Mouse (Mus musculus) bone marrow, adult 2 months (tissue): ENCODE measurements around the gene Rpl36a. TPM values are rescaled to one million over a fixed set of nuclear protein-coding genes. Genes with fewer than 3 reads are reported as not detected.

Source experiments
- H3K27ac ChIP-seq: fragments of 200-500 bp; 2 replicates; pipeline ENCODE4 v1.5.1; 2012; ENCODE audit warnings: low read depth, mild to moderate bottlenecking, control low read depth, inconsistent platforms, low read length; ENCODE audit not compliant: control insufficient read depth, poor library complexity, insufficient read depth
- H3K4me1 ChIP-seq: fragments of 200-500 bp; 2 replicates; pipeline ENCODE4 v1.6.1; 2011; ENCODE audit warnings: low read length; ENCODE audit not compliant: control insufficient read depth, insufficient read depth
- H3K4me3 ChIP-seq: fragments of 200-500 bp; replicated peaks from 2 replicates; pipeline ENCODE3; 2011; ENCODE audit warnings: mild to moderate bottlenecking, low read depth, low read length, control low read depth; ENCODE audit not compliant: control insufficient read depth
- CTCF ChIP-seq: fragments of 200-500 bp; IDR thresholded peaks from 2 replicates; pipeline ENCODE4 v1.5.1; 2011; ENCODE audit warnings: low read length, control low read depth; ENCODE audit not compliant: control insufficient read depth, insufficient read depth
- POLR2A ChIP-seq: fragments of 200-500 bp; IDR thresholded peaks from 2 replicates; pipeline ENCODE4 v1.6.1; 2011; ENCODE audit warnings: low read depth, mild to moderate bottlenecking, control low read depth, low read length, borderline replicate concordance; ENCODE audit not compliant: control insufficient read depth
- WGBS: fragments of 180-500 bp; shearing (Covaris S2); methylation state at CpG from one replicate; pipeline ENCODE4 v1.1.7; 2018; 5-methylcytosine and 5-hydroxymethylcytosine counted together
- polyA plus RNA-seq: library from polyadenylated mRNA; stranded (reverse); fragments of >200 nt; gene quantifications from 2 replicates; pipeline ENCODE4 v1.2.4, GENCODE M21; 2011; ENCODE audit warnings: low replicate concordance; ENCODE audit not compliant: missing spikeins, insufficient read depth, insufficient read length

Rpl36a gene
- polyA plus RNA-seq, 1 experiment = 606 TPM

DNA sequence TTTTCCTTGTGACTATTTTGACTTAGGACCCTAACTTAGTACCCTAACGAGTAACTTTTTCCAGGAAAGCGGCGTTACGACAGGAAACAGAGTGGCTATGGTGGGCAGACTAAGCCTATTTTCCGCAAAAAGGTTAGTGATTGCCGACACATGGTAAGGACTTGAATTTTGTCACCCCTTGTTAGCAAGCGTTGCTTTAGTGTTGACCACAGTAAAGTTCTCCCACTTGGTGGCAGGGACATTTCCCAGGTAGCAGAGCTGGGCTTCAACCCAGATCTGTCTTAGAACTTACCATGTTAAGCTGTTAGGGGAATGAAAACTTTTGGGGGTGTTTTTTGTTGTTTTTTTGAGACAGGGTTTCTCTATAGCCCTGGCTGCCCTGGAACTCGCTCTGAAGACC, 993 bp downstream of the Rpl36a start:
- Histone ChIP-seq H3K4me3 (peak overlapping the region; percentile 83), H3K27ac (no peak overlapping the region), H3K4me1 (no peaks in the 10 kb centered on the region)
- WGBS = 26% methylated on average over 8 of the region's 8 CpGs
- TF ChIP-seq POLR2A (no peak), CTCF (no peak)

DNA sequence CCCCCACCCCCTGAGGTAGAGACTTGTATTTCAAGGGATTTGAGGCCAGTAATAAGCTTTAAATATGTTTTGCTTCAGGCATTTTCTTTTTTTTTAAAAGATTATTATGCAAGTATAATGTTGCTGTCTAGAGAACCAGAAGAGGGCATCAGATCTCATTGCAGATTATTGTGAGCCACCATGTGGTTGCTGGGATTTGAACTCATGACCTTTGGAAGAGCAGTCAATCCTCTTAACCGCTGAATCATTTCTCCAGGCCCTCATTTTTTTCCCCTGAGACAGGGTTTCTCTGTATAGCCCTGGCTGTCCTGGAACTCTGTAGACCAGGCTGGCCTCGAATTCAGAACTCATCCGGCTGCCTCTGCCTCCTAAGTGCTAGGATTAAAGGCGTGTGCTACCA, 2.8 kb downstream of the Rpl36a start:
- 83% methylated on average over 4 of the region's 4 CpGs for WGBS
- TF ChIP-seq POLR2A (no peak), CTCF (no peak)
- no peaks in the 10 kb centered on the region for H3K4me1 ChIP-seq
- no peak overlapping the region for H3K4me3 ChIP-seq
- H3K27ac ChIP-seq = no peak overlapping the region

DNA sequence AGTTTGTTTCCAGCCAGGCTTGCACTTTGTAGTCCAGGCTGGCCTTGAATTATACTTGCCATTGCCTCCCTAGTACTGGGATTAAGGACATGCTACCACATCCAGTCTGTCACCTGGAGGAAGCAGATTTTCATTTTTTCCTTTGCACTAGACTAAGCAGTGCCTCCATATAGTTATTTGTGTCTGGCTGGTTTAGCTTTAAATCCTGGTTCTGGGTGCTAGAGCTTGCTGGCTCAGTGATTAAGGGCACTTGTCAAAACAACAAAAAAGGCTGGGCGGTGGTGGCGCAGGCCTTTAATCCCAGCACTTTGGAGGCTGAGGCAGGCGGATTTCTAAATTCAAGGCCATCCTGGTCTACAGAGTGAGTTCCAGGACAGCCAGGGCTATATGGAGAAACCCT, 3.5 kb downstream of the Rpl36a start:
- Histone ChIP-seq H3K4me3 (no peak overlapping the region), H3K4me1 (no peaks in the 10 kb centered on the region), H3K27ac (no peak overlapping the region)
- TF ChIP-seq POLR2A (no peak), CTCF (no peak)
- WGBS = 85% methylated on average over 3 of the region's 3 CpGs

DNA sequence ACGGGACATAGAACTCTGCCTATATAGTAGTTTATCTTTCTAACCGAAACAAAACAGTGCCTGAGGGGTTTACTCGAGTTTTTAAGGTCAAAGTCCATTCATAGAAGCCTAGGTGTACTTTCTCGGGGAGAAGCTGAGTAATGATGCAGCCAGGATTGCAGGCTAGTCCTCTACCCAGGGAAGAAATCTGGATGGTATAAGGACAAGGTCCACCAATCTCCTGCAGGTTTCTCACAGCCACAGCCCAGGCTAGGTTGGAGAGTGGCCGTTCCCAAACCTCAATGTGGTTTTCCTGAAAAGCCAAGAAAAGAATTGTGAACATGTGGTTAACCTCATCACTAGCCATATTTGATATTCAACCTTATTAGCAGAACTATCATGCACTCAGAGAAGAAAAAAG, 4.4 kb downstream of the Rpl36a start:
- 22% methylated on average over 5 of the region's 5 CpGs for WGBS
- TF ChIP-seq CTCF (no peak), POLR2A (no peak)
- Histone ChIP-seq H3K27ac (no peak overlapping the region), H3K4me1 (no peaks in the 10 kb centered on the region), H3K4me3 (no peak overlapping the region)

DNA sequence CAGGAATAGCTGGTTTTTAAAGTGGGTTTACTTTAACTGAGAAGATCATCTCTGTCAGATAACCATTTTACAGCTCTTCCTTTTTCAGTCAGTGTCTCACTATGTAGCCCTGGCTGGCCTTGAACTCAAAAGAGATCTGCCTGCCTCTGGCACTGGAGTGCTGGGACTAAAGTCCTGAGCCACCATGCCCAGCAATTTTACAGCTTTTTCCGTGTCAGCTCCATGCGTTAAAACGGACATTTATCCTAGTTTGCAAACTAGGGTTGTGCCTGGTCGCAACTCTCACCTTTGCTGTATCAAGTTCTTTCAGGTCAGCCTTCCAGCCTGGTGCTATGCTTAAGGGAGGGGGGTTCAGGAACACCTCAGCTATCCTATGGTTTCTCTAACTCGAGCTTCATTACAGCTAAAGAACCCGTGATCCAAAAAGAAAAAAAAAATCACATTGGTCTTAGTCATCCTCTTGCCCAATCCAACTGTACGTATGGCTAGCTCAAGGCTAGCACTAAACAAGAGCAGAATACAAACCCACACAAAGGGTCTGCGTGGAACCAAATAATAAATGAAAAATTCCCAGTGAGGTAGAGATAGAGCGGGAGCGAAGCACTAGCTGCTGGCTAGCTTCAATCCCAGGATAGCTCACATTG, 14.6 kb downstream of the Rpl36a start:
- Histone ChIP-seq H3K4me3 (peak overlapping the region; percentile 86), H3K27ac (peak overlapping the region; percentile 78)

DNA sequence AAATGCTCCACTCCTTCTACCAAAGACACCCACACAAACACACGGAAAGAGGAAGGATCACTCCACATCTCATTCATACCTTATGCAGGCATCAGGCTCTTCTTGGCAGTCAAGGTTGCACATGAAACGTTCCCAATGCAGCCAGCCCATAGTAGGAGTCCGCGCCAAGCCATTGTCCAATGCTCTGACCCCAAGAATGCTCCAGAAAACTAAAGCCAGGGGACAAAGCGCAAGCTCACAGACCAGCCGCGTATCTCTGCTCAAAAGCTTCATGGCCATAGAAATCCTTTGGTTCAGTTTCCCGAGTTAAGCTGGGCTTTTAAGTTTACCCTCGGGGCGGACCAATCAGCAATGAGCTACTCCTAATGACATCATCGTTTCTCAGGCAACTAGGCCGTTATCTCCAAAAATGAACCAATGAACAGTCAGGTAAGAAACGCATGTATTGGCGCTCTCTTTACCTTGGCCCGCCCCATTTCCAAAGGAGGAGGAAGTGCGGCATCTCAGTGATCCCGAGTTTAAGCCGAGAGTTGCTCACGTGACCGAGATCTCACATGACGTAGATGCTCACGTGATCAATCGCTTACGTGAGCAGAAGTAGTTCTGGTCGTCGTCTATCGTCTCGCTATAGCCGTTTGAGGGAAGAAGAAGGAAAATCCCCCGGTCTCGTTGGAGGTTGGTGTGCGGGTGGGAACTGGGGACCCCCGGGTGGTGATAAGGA, 15.4 kb downstream of the Rpl36a start, which contains the start of the genes Gla and Hnrnph2:
TSS of gene Gla (minus strand) at position 467 of the 721 bp plus-strand sequence.
TSS of gene Hnrnph2 (plus strand) at position 521 of the 721 bp plus-strand sequence.
- no peaks in the 10 kb centered on the region; the same call in 1 of the 2 replicates for H3K4me1 ChIP-seq
- H3K27ac ChIP-seq = peak within 1 kb of the TSS; percentile 93
- TF ChIP-seq CTCF = no peak
- TF ChIP-seq POLR2A = no peak
- H3K4me3 ChIP-seq = peak within 1 kb of the TSS; percentile 86
- 19% methylated on average over 33 of the region's 33 CpGs for WGBS

More for the DNA sequence above, 14.6 kb downstream of the Rpl36a start:
- H3K4me1 ChIP-seq = no peaks in the 10 kb centered on the region; the same call in 1 of the 2 replicates
- 25% methylated on average over 10 of the region's 10 CpGs for WGBS
- TF ChIP-seq CTCF (no peak), POLR2A (no peak)

DNA sequence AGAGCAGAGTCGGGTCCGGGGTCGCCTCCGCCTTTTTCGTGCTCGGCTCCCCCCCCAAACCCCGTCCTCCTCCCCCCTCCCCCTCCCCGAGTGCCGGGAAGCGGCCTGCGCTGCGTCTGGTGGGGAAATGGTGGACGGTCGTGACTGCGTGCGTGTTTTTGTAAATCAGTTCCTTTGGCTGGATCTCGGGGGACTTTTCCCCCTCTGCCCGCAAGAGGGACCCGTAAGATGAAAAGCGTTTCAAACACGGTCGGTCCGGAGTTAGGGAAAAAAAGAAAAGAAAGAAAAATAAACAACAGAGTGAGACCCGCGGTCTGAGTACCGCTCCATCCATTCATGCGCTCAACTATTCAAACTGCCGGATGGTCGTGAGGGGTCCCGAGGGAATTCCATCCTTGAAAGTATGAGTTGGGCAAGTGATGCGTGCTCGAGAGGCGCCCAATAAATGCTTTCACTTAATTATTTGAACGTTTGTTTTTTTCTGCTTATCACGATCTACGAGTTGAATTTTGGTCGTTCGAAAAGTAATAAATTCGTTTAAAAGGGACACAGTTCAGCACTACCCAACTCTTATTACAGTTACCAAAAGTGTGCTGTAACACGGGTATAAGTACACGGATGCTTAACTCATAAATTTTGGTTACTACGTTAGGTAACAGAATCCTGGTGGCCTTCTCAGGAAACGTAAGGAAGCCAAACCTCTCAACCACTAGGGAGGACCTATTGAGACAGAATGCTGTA, 16.1 kb downstream of the Rpl36a start:
- WGBS = 14% methylated on average over 33 of the region's 43 CpGs
- Histone ChIP-seq H3K4me1 (no peaks in the 10 kb centered on the region; the same call in 1 of the 2 replicates), H3K4me3 (peak overlapping the region; percentile 79), H3K27ac (peak overlapping the region; percentile 93)
- TF ChIP-seq POLR2A (no peak), CTCF (no peak)

DNA sequence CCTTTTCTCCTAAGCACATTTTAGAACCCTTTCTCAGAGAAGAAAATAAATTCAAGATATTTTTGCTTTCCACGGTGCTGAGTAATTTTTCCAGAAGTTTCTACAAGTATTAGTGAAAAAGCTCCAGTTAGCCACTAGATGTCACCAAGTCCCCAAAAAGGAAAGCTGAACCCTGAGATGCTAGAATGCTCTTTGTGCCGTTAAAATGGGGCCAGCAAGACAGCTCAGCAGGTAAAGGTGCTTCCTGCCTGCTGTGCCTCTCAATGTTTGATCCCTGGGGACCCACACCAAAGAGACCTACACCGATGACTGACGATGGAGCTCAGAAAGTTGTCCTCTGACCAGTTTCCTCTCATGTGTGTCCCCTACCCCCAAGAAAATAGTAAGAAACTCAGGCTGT, 24.0 kb downstream of the Rpl36a start:
- no peaks in the 10 kb centered on the region; the same call in 1 of the 2 replicates for H3K4me1 ChIP-seq
- TF ChIP-seq POLR2A (no peak), CTCF (no peak)
- H3K4me3 ChIP-seq = no peak overlapping the region
- H3K27ac ChIP-seq = no peak overlapping the region
- WGBS = 12% methylated on average over 4 of the region's 4 CpGs
